Mouse (Mus musculus): Measurements from ENCODE around the gene Phlda1. TPM values are rescaled to one million over a fixed set of nuclear protein-coding genes. Genes with fewer than 3 reads are reported as not detected.

The Phlda1 gene
- polyA plus RNA-seq, 1 experiment from 2014 or later = 23.9 TPM

GRCm38 (mm10) chr10:111534691-111535090 is 28.6 kb downstream of the Phlda1 start:
- ATAC-seq (ENCODE audit: extremely low read depth, insufficient number of reproducible peaks, low FRiP score, low TSS enrichment) = no peak
- 75% methylated on average over 8 of the region's 8 CpGs for WGBS
- Histone ChIP-seq H3K9me3 (no peaks in the 10 kb centered on the region), H3K4me1 (peaks cover 30% of the 10 kb centered on the region), H3K27ac (replicated peaks) (no peak overlapping the region), H3K4me3 (no peak overlapping the region), H3K4me2 (no peak overlapping the region), H3K9ac (no peak overlapping the region), H3K27me3 (replicated peaks) (no peaks in the 10 kb centered on the region), H3K36me3 (no peaks in the 10 kb centered on the region)

GRCm38 (mm10) chr10:111537410-111537809 is 31.3 kb downstream of the Phlda1 start:
- Histone ChIP-seq H3K4me2 (peak overlapping the region; percentile 67), H3K4me3 (peak overlapping the region; percentile 35), H3K27me3 (replicated peaks) (no peaks in the 10 kb centered on the region), H3K27ac (replicated peaks) (0 out of 2 replicates have a peak overlapping the region, but pooled peaks have one; percentile 28), H3K36me3 (no peaks in the 10 kb centered on the region), H3K4me1 (peaks cover 29% of the 10 kb centered on the region), H3K9ac (peak overlapping the region; percentile 67), H3K9me3 (no peaks in the 10 kb centered on the region)
- ATAC-seq (ENCODE audit: extremely low read depth, insufficient number of reproducible peaks, low FRiP score, low TSS enrichment) = no peak
- 53% methylated on average over 19 of the region's 19 CpGs for WGBS

- H3K27ac ChIP-seq (replicated peaks) = peak overlapping the region; percentile 43; the same call in 1 of the 2 replicates
- H3K9me3 ChIP-seq = no peaks in the 10 kb centered on the region
- peaks cover 41% of the 10 kb centered on the region for H3K4me1 ChIP-seq
- H3K36me3 ChIP-seq = no peaks in the 10 kb centered on the region
- no peak for ATAC-seq (ENCODE audit: extremely low read depth, insufficient number of reproducible peaks, low FRiP score, low TSS enrichment)
- no peaks in the 10 kb centered on the region for H3K27me3 ChIP-seq (replicated peaks)
- H3K4me2 ChIP-seq = peak overlapping the region; percentile 14; the same call in 1 of the 2 replicates
- no peak overlapping the region for H3K4me3 ChIP-seq
- WGBS = 37% methylated on average over 9 of the region's 9 CpGs
- H3K9ac ChIP-seq = no peak overlapping the region
Observed at GRCm38 (mm10) chr10:111539724-111540324, 33.7 kb downstream of the Phlda1 start.

- H3K4me3 ChIP-seq = no peak overlapping the region
- no peak overlapping the region for H3K9ac ChIP-seq
- no peak overlapping the region for H3K27ac ChIP-seq (replicated peaks)
- H3K36me3 ChIP-seq = no peaks in the 10 kb centered on the region
- no peaks in the 10 kb centered on the region for H3K27me3 ChIP-seq (replicated peaks)
- H3K4me2 ChIP-seq = no peak overlapping the region
- WGBS = 89% methylated on average over 9 of the region's 9 CpGs
- no peak for ATAC-seq (ENCODE audit: extremely low read depth, insufficient number of reproducible peaks, low FRiP score, low TSS enrichment)
- H3K4me1 ChIP-seq = peaks cover 42% of the 10 kb centered on the region
- H3K9me3 ChIP-seq = no peaks in the 10 kb centered on the region
Observed at GRCm38 (mm10) chr10:111540678-111541077, 34.6 kb downstream of the Phlda1 start.

GRCm38 (mm10) chr10:111543106-111543505 is 37.0 kb downstream of the Phlda1 start:
- no peaks in the 10 kb centered on the region for H3K36me3 ChIP-seq
- H3K27ac ChIP-seq (replicated peaks) = peak overlapping the region; percentile 49; the same call in 1 of the 2 replicates

GRCm38 (mm10) chr10:111543781-111544260 is 37.7 kb downstream of the Phlda1 start:
- H3K4me2 ChIP-seq = no peak overlapping the region
- peak overlapping the region; percentile 49 for H3K27ac ChIP-seq (replicated peaks)
- H3K27me3 ChIP-seq (replicated peaks) = no peaks in the 10 kb centered on the region
- peaks cover 43% of the 10 kb centered on the region for H3K4me1 ChIP-seq
- no peak overlapping the region for H3K4me3 ChIP-seq
- H3K36me3 ChIP-seq = no peaks in the 10 kb centered on the region
- WGBS = 24% methylated on average over 7 of the region's 7 CpGs
- peak; percentile 25; the same call in 1 of the 2 replicates for ATAC-seq (ENCODE audit: extremely low read depth, insufficient number of reproducible peaks, low FRiP score, low TSS enrichment)
- H3K9ac ChIP-seq = no peak overlapping the region
- H3K9me3 ChIP-seq = no peaks in the 10 kb centered on the region

More at GRCm38 (mm10) chr10:111543106-111543505, 37.0 kb downstream of the Phlda1 start:
- H3K4me1 ChIP-seq = peaks cover 41% of the 10 kb centered on the region
- no peak overlapping the region for H3K4me3 ChIP-seq
- no peaks in the 10 kb centered on the region for H3K27me3 ChIP-seq (replicated peaks)
- no peak overlapping the region for H3K4me2 ChIP-seq
- no peak overlapping the region for H3K9ac ChIP-seq
- no peaks in the 10 kb centered on the region for H3K9me3 ChIP-seq
- no peak for ATAC-seq (ENCODE audit: extremely low read depth, insufficient number of reproducible peaks, low FRiP score, low TSS enrichment)
- 80% methylated on average over 7 of the region's 7 CpGs for WGBS

GRCm38 (mm10) chr10:111544311-111544710 is 38.2 kb downstream of the Phlda1 start:
- Histone ChIP-seq H3K4me1 (peaks cover 38% of the 10 kb centered on the region), H3K36me3 (no peaks in the 10 kb centered on the region), H3K4me3 (no peak overlapping the region), H3K4me2 (no peak overlapping the region), H3K9ac (no peak overlapping the region), H3K27me3 (replicated peaks) (no peaks in the 10 kb centered on the region), H3K27ac (replicated peaks) (peak overlapping the region; percentile 49), H3K9me3 (no peaks in the 10 kb centered on the region)
- ATAC-seq (ENCODE audit: extremely low read depth, insufficient number of reproducible peaks, low FRiP score, low TSS enrichment) = no peak
- 64% methylated on average over 4 of the region's 4 CpGs for WGBS

- no peaks in the 10 kb centered on the region for H3K27me3 ChIP-seq (replicated peaks)
- H3K9ac ChIP-seq = no peak overlapping the region
- H3K27ac ChIP-seq (replicated peaks) = no peak overlapping the region
- WGBS = 61% methylated on average over 4 of the region's 4 CpGs
- no peak overlapping the region for H3K4me3 ChIP-seq
- H3K4me1 ChIP-seq = peaks cover 31% of the 10 kb centered on the region
- no peak for ATAC-seq (ENCODE audit: extremely low read depth, insufficient number of reproducible peaks, low FRiP score, low TSS enrichment)
- no peaks in the 10 kb centered on the region for H3K9me3 ChIP-seq
- H3K4me2 ChIP-seq = no peak overlapping the region
- no peaks in the 10 kb centered on the region for H3K36me3 ChIP-seq
Observed at GRCm38 (mm10) chr10:111545648-111546047, 39.6 kb downstream of the Phlda1 start.

- no peak overlapping the region for H3K4me3 ChIP-seq
- no peak overlapping the region for H3K4me2 ChIP-seq
- no peak overlapping the region for H3K9ac ChIP-seq
- no peak for ATAC-seq (ENCODE audit: extremely low read depth, insufficient number of reproducible peaks, low FRiP score, low TSS enrichment)
- no peak overlapping the region for H3K27ac ChIP-seq (replicated peaks)
- H3K27me3 ChIP-seq (replicated peaks) = no peaks in the 10 kb centered on the region
- no peaks in the 10 kb centered on the region for H3K36me3 ChIP-seq
- peaks cover 32% of the 10 kb centered on the region for H3K4me1 ChIP-seq
- no peaks in the 10 kb centered on the region for H3K9me3 ChIP-seq
- 58% methylated on average over 10 of the region's 10 CpGs for whole genome bisulfite sequencing
Observed at GRCm38 (mm10) chr10:111547881-111548372, 41.8 kb downstream of the Phlda1 start.

- Histone ChIP-seq H3K36me3 (no peaks in the 10 kb centered on the region), H3K4me1 (peaks cover 13% of the 10 kb centered on the region), H3K4me3 (no peak overlapping the region), H3K9me3 (no peaks in the 10 kb centered on the region), H3K9ac (no peak overlapping the region), H3K4me2 (no peak overlapping the region), H3K27me3 (replicated peaks) (no peaks in the 10 kb centered on the region), H3K27ac (replicated peaks) (no peak overlapping the region)
- ATAC-seq (ENCODE audit: extremely low read depth, insufficient number of reproducible peaks, low FRiP score, low TSS enrichment) = no peak
- 64% methylated on average over 6 of the region's 6 CpGs for WGBS
Observed at GRCm38 (mm10) chr10:111550075-111550695, 44.1 kb downstream of the Phlda1 start.

- Histone ChIP-seq H3K27ac (replicated peaks) (no peak overlapping the region), H3K27me3 (replicated peaks) (no peaks in the 10 kb centered on the region), H3K9ac (no peak overlapping the region), H3K36me3 (no peaks in the 10 kb centered on the region), H3K9me3 (no peaks in the 10 kb centered on the region), H3K4me1 (peaks cover 14% of the 10 kb centered on the region), H3K4me3 (no peak overlapping the region), H3K4me2 (no peak overlapping the region)
- WGBS = 78% methylated on average over 7 of the region's 7 CpGs
- no peak for ATAC-seq (ENCODE audit: extremely low read depth, insufficient number of reproducible peaks, low FRiP score, low TSS enrichment)
Observed at GRCm38 (mm10) chr10:111553695-111554094, 47.6 kb downstream of the Phlda1 start.

Measured in heart, embryonic 13.5 days (tissue).